Mouse (Mus musculus) neural tube, embryonic 11.5 days (tissue): ENCODE measurements around the gene Tbc1d24. TPM values are rescaled to one million over a fixed set of nuclear protein-coding genes. Genes with fewer than 3 reads are reported as not detected.
A peak's percentile ranks its signal among the peaks of the same experiment; 100 is the strongest.

Experiments used
- ATAC-seq: fragments of 200-750 bp; cut with Nextera tagmentation; 2 replicates; pipeline ENCODE4 v1.8.0; 2017; ENCODE audit warnings: moderate number of reproducible peaks, mild to moderate bottlenecking, moderate TSS enrichment, moderate library complexity; ENCODE audit not compliant: insufficient read depth, low FRiP score, low TSS enrichment
- DNase-seq: peaks from one replicate; pipeline ENCODE4 v3.0.0-alpha.2; 2015; ENCODE audit warnings: low spot score
- H3K27ac ChIP-seq: fragments of 300-500 bp; sonication (generic); 2 replicates; pipeline ENCODE4 v1.5.1; 2014; ENCODE audit warnings: low read depth, mild to moderate bottlenecking, low read length
- H3K27me3 ChIP-seq: fragments of 300-500 bp; sonication (generic); 2 replicates; pipeline ENCODE4 v1.6.1; 2014; ENCODE audit warnings: mild to moderate bottlenecking, low read length, mixed read lengths; ENCODE audit not compliant: control insufficient read depth, insufficient read depth
- H3K36me3 ChIP-seq: fragments of 300-500 bp; sonication (generic); 2 replicates; pipeline ENCODE4 v1.6.1; 2014; ENCODE audit warnings: mild to moderate bottlenecking, low read length, moderate library complexity, mixed read lengths; ENCODE audit not compliant: control insufficient read depth, insufficient read depth
- H3K4me1 ChIP-seq: fragments of 300-500 bp; sonication (generic); 2 replicates; pipeline ENCODE4 v1.6.1; 2014; ENCODE audit warnings: low read length, mixed read lengths; ENCODE audit not compliant: control insufficient read depth, insufficient read depth
- H3K4me2 ChIP-seq: fragments of 300-500 bp; sonication (generic); 2 replicates; pipeline ENCODE4 v1.6.1; 2014; ENCODE audit warnings: low read depth, mild to moderate bottlenecking, moderate library complexity
- H3K4me3 ChIP-seq: fragments of 300-500 bp; sonication (generic); 2 replicates; pipeline ENCODE4 v1.5.1; 2014; ENCODE audit warnings: low read depth, low read length
- H3K9ac ChIP-seq: fragments of 300-500 bp; sonication (generic); 2 replicates; pipeline ENCODE4 v1.6.1; 2014; ENCODE audit warnings: mild to moderate bottlenecking, low read length
- H3K9me3 ChIP-seq: fragments of 300-500 bp; sonication (generic); 2 replicates; pipeline ENCODE4 v1.6.1; 2016; ENCODE audit warnings: low read length; ENCODE audit not compliant: control insufficient read depth
- WGBS: fragments of 180-500 bp; shearing (Covaris S2); extraction: QIAGEN DNeasy Blood & Tissue Kit; methylation state at CpG from one replicate; pipeline ENCODE4 v1.1.7; 2014; 5-methylcytosine and 5-hydroxymethylcytosine counted together
- polyA plus RNA-seq: library from polyadenylated mRNA; unstranded; fragments of >200 nt; fragmentation: Nextera tagmentation; extraction: Ambion mirVana; gene quantifications from 2 replicates; pipeline ENCODE4 v1.2.1, GENCODE M21; 2014

The Tbc1d24 gene
- 7.9 and 8.7 TPM in 2 replicates for polyA plus RNA-seq

DNA sequence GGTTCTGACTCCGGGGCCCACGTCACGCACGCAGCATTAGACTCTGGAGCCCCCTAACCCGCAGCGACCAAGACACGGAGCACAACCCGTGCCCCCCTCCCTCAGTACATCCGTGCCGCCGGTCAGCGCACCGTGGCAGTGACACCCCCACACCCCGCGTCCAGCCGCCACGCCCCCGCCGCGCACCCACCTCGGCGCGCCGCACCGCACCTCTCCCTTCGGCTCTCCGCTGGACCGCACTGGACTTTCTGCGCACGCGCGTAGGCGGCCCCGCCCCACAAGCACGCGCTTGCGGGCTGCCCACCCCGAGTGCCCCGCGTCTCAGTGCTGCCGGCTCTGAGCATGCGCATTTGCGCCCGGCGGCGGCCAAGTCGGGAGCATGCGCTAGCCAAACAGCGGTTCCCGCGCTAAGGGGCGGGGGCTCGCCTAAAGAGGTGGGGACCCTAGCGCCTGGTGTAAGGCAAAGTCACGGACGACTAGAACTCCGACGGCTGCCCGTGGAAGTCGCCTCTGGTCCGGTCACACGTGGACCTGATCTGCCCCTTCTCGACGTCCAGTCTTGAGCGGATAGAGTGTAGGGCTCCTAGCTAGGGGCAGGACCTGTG is at the start of gene Tbc1d24:
Gene Tbc1d24 (minus strand): TSS at position 279 of the 605 bp plus-strand sequence.
- peak; percentile 62 for ATAC-seq
- H3K4me1 ChIP-seq: peaks cover 38% of the 10 kb centered on the region
- under 1% methylated on average over 56 of the region's 65 CpGs for WGBS

DNA sequence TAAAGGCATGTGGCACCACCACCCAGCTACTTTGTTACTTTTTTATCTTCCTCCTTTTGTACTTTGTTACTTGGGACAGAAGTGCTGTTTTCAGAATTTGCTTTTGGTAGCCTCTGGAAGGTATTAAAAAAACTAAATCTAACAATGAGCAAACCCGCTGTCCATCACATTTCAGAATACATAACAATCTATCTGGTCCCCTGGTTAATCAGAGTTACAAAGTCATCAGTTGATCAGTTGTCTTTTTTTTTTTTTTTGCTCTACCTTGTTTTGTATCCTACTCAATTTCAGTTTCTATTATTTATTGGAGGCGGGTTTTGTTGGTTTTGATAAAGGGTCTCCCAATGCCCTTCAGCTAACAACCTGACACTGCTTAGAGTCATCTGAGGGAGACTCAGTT is 47.0 kb upstream of the Tbc1d24 start:
- Histone ChIP-seq H3K4me3 (no peak overlapping the region), H3K4me2 (no peak overlapping the region), H3K27me3 (no peaks in the 10 kb centered on the region), H3K27ac (no peak overlapping the region), H3K36me3 (peaks cover 8% of the 10 kb centered on the region), H3K9me3 (no peaks in the 10 kb centered on the region), H3K9ac (no peak overlapping the region), H3K4me1 (peaks cover 12% of the 10 kb centered on the region; the same call in 1 of the 2 replicates)
- ATAC-seq (no peak), DNase-seq (no peak)
- 95% methylated on average over 2 of the region's 2 CpGs for WGBS

More for the DNA sequence above, at the start of gene Tbc1d24:
- Histone ChIP-seq H3K4me2 (peak within 1 kb of the TSS; percentile 87), H3K27ac (0 out of 2 replicates have a peak within 1 kb of the TSS, but pooled peaks have one; percentile 50), H3K27me3 (peaks cover 20% of the 10 kb centered on the region), H3K9ac (peak within 1 kb of the TSS; percentile 69), H3K9me3 (no peaks in the 10 kb centered on the region), H3K36me3 (no peaks in the 10 kb centered on the region), H3K4me3 (peak within 1 kb of the TSS; percentile 64)
- DNase-seq: peak; percentile 98

DNA sequence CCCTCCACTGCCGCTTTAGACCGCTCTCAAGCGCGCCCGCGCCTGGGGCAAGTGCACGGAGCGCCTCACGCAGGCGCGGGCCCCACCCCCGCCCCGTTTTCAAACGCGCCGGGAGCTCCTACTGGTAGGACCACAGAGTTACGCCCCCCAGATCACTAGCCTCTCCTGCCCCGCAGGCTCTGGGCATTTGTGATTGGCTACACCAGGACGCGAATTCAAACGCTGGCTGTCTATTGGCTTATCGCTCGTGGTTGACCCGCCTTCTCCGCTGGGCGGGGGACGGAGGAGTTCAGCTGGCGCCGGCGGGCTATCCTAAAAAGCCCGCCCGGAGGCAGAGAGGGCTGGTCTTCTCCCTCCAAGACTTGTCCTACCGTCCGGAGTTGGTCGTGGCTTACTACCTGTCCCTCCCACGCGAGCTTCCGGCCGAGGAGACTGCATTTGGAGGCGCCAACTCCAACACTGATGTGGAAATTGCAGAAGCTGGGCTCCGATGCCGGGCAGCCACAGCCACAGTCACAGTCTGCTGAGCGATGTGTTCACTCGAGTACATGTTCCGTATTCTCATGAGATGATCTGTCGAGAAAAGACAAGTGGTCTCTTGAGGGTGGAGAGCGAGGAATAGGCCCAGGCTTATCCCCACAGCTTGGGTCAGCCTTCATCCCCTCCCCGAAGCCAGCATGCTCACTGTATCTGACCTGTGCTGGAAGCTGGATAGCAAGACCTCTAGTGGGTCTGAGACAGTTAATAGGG is 46.1 kb upstream of the Tbc1d24 start, which contains the start of gene Ccnf:
Gene Ccnf (minus strand): TSS at position 165 of the 750 bp plus-strand sequence.
- Histone ChIP-seq H3K27ac (peak within 1 kb of the TSS; percentile 78), H3K4me2 (peak within 1 kb of the TSS; percentile 62), H3K27me3 (no peaks in the 10 kb centered on the region), H3K9me3 (no peaks in the 10 kb centered on the region), H3K4me1 (peaks cover 12% of the 10 kb centered on the region; the same call in 1 of the 2 replicates), H3K9ac (peak within 1 kb of the TSS; percentile 89), H3K36me3 (peaks cover 8% of the 10 kb centered on the region), H3K4me3 (peak within 1 kb of the TSS; percentile 77)
- ATAC-seq: peak; percentile 100
- peak; percentile 97 for DNase-seq
- under 1% methylated on average over 48 of the region's 48 CpGs for WGBS

DNA sequence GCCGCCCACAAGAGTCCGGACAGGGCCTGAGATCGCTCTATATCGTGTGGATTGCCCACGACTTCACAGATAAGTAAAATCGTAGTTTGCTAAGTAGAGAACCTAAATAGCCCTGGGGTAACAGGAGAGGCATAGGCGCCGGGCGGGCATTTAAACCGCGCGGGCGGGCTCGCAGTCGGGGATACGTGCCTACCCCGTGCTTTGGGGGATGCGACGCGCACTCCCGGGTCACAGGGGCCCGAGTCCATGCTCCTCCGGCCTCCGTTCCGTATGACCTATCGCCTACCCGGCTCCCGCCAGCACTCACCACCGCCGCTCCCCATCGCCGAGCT is 45.6 kb upstream of the Tbc1d24 start:
- peak overlapping the region; percentile 77 for H3K4me3 ChIP-seq
- no peaks in the 10 kb centered on the region for H3K9me3 ChIP-seq
- H3K36me3 ChIP-seq: peaks cover 11% of the 10 kb centered on the region
- H3K9ac ChIP-seq: peak overlapping the region; percentile 89
- H3K4me2 ChIP-seq: peak overlapping the region; percentile 62
- H3K27ac ChIP-seq: peak overlapping the region; percentile 53; the same call in 1 of the 2 replicates
- no peak for ATAC-seq
- DNase-seq: no peak
- under 1% methylated on average over 32 of the region's 32 CpGs for WGBS
- H3K27me3 ChIP-seq: no peaks in the 10 kb centered on the region
- H3K4me1 ChIP-seq: peaks cover 12% of the 10 kb centered on the region; the same call in 1 of the 2 replicates

DNA sequence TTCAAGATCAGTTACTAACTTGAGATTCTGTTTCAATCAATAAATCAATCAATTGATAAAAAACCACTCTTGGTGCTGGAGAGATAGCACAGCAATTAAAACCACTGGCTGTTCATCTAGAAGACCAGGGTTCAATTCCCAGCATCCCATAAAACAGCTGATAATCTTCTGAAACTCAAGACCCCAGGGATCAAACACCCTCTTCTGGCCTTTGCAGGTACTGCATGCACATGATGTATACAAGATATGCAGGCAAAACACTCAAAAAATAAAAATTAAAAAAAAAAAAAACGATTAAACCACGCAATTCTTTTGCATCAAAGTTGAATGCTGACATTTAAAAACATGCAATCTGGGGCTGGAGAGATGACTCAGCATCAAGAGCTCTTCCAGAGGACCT is 43.3 kb upstream of the Tbc1d24 start:
- WGBS: 97% methylated on average over 2 of the region's 2 CpGs

DNA sequence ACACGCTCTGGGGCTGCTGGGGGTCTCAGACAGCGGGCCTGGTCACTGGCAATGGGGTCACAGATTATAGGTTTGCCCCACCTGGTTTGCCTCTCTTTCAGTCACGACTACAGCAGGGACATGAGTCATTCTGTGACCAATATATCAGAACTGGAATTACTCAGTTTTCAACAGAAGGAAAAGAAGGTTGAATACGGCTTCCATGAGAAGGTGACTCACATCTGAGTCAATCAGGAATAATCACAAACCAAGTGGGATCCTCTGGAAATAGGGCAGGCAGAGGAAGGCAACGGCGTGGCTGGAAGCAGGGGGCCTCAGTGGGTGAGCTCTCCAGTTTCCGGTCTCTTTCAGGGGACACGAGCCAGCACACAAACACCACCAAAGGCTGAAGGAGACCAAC is 38.7 kb upstream of the Tbc1d24 start:
- no peak for ATAC-seq

More for the DNA sequence above, 43.3 kb upstream of the Tbc1d24 start:
- Histone ChIP-seq H3K27me3 (no peaks in the 10 kb centered on the region), H3K9ac (no peak overlapping the region), H3K4me1 (peaks cover 12% of the 10 kb centered on the region; the same call in 1 of the 2 replicates), H3K36me3 (peaks cover 28% of the 10 kb centered on the region), H3K9me3 (no peaks in the 10 kb centered on the region), H3K4me3 (no peak overlapping the region), H3K27ac (no peak overlapping the region), H3K4me2 (no peak overlapping the region)
- ATAC-seq: no peak
- DNase-seq: no peak

DNA sequence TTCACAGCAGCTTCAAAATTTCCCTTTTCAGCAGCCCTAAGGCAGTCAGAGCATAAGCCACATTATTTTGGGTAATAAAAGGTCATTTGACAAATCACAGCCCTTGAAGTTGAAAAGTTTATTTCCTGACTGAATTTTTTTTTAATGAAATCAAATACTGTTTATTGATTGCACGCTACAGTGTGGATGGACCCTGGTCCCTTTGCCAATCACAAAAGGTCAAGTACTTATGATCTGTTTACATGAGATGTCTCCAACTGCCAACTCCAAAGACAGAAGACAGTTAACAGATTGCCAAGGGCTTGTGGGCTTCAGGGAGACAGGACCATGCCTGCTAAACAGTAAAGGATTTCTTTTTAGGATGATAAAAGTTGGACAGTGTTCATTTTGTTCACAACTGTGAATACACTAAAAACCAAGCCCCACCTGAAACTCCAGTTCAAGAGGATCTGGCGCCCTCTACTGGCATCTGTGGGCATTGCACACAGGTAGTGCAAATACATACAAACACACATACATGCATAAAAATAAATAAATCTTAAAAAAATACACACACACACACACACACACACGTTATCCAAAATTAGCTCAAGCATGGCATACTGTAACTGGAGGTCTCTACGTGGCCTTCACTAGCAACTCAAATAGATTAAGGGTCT is 38.1 kb upstream of the Tbc1d24 start:
- WGBS: 84% methylated on average over 4 of the region's 4 CpGs
- no peak overlapping the region for H3K9ac ChIP-seq
- H3K4me1 ChIP-seq: no peaks in the 10 kb centered on the region
- DNase-seq: peak; percentile 35
- no peaks in the 10 kb centered on the region for H3K27me3 ChIP-seq
- peaks cover 41% of the 10 kb centered on the region for H3K36me3 ChIP-seq
- no peak overlapping the region for H3K4me3 ChIP-seq
- no peak for ATAC-seq
- H3K9me3 ChIP-seq: no peaks in the 10 kb centered on the region
- H3K27ac ChIP-seq: no peak overlapping the region
- H3K4me2 ChIP-seq: no peak overlapping the region

More for the DNA sequence above, 38.7 kb upstream of the Tbc1d24 start:
- H3K4me2 ChIP-seq: no peak overlapping the region
- H3K4me1 ChIP-seq: no peaks in the 10 kb centered on the region
- H3K9me3 ChIP-seq: no peaks in the 10 kb centered on the region
- peaks cover 45% of the 10 kb centered on the region for H3K36me3 ChIP-seq
- WGBS: 96% methylated on average over 8 of the region's 8 CpGs
- no peak overlapping the region for H3K27ac ChIP-seq
- no peak overlapping the region for H3K9ac ChIP-seq
- no peaks in the 10 kb centered on the region for H3K27me3 ChIP-seq
- H3K4me3 ChIP-seq: no peak overlapping the region
- DNase-seq: no peak

DNA sequence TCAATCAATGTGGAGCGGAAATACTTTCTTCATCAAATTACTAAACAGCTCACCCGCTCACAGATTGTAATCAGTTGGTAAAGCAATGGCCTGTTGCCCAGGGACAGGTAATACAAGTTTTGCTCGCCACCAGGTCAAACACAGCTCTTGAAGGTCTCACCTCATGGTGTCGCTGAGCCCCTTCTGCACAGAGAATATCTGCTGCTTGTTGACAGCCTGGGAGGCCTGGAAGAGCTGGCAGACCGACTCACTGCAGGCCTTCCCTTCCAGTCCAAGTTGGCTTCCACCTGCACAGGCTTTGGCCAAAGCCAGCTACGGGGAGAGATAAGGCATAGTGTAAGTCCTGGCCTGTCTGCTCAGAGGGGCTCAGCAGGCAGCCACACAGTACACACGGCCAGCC is 31.6 kb upstream of the Tbc1d24 start:
- H3K27me3 ChIP-seq: no peaks in the 10 kb centered on the region
- H3K4me2 ChIP-seq: no peak overlapping the region
- WGBS: 95% methylated on average over 7 of the region's 7 CpGs
- H3K36me3 ChIP-seq: peaks cover 43% of the 10 kb centered on the region
- no peak overlapping the region for H3K27ac ChIP-seq
- no peaks in the 10 kb centered on the region for H3K9me3 ChIP-seq
- no peaks in the 10 kb centered on the region for H3K4me1 ChIP-seq
- no peak overlapping the region for H3K4me3 ChIP-seq
- H3K9ac ChIP-seq: no peak overlapping the region
- ATAC-seq (no peak), DNase-seq (no peak)
